Mouse (Mus musculus): ENCODE results near the gene Ufm1. TPM values are rescaled to one million over a fixed set of nuclear protein-coding genes. Genes with fewer than 3 reads are reported as not detected.

Gene Ufm1
- 91.3 and 99.3 TPM in 2 replicates for polyA plus RNA-seq (2016; fragmentation: Nextera tagmentation; extraction: Ambion mirVana)

GRCm38 (mm10) chr3:53863383-53864220, at the start of gene Ufm1:
TSS of gene Ufm1 (minus strand) at chr3:53863830.
- peak within 1 kb of the TSS; percentile 94 for H3K4me3 ChIP-seq
- H3K36me3 ChIP-seq, result peaks cover 34% of the 10 kb centered on the region
- peak; percentile 92 for DNase-seq (ENCODE audit: low spot score)
- under 1% methylated on average over 58 of the region's 58 CpGs for WGBS
- H3K27me3 ChIP-seq (ENCODE audit: insufficient read depth, poor library complexity, severe bottlenecking), result no peaks in the 10 kb centered on the region
- peak within 1 kb of the TSS; percentile 96 for H3K27ac ChIP-seq
- peaks cover 12% of the 10 kb centered on the region for H3K4me1 ChIP-seq (replicated peaks)
- H3K9me3 ChIP-seq, result no peaks in the 10 kb centered on the region

GRCm38 (mm10) chr3:53890619-53891540, 27.2 kb upstream of the Ufm1 start:
- Histone ChIP-seq H3K4me1 (replicated peaks) (no peaks in the 10 kb centered on the region), H3K27me3 (ENCODE audit: insufficient read depth, poor library complexity, severe bottlenecking) (no peaks in the 10 kb centered on the region), H3K9me3 (peaks cover 10% of the 10 kb centered on the region; the same call in 1 of the 2 replicates), H3K36me3 (no peaks in the 10 kb centered on the region), H3K4me3 (no peak overlapping the region), H3K27ac (no peak overlapping the region)
- 92% methylated on average over 12 of the region's 12 CpGs for WGBS
- DNase-seq (ENCODE audit: low spot score), result no peak

GRCm38 (mm10) chr3:53871596-53871995, 8.0 kb upstream of the Ufm1 start:
- H3K4me1 ChIP-seq (replicated peaks), result peaks cover 10% of the 10 kb centered on the region
- H3K9me3 ChIP-seq, result no peaks in the 10 kb centered on the region
- H3K36me3 ChIP-seq, result no peaks in the 10 kb centered on the region
- no peak overlapping the region for H3K4me3 ChIP-seq
- DNase-seq (ENCODE audit: low spot score), result no peak
- no peaks in the 10 kb centered on the region for H3K27me3 ChIP-seq (ENCODE audit: insufficient read depth, poor library complexity, severe bottlenecking)
- no peak overlapping the region for H3K27ac ChIP-seq
- WGBS, result 95% methylated on average over 1 of the region's 1 CpGs

GRCm38 (mm10) chr3:53870482-53870881, 6.9 kb upstream of the Ufm1 start:
- Histone ChIP-seq H3K27me3 (ENCODE audit: insufficient read depth, poor library complexity, severe bottlenecking) (no peaks in the 10 kb centered on the region), H3K36me3 (no peaks in the 10 kb centered on the region), H3K9me3 (no peaks in the 10 kb centered on the region), H3K4me3 (no peak overlapping the region), H3K27ac (no peak overlapping the region), H3K4me1 (replicated peaks) (peaks cover 10% of the 10 kb centered on the region)
- 82% methylated on average over 6 of the region's 6 CpGs for WGBS
- DNase-seq (ENCODE audit: low spot score), result no peak

GRCm38 (mm10) chr3:53869263-53869662, 5.6 kb upstream of the Ufm1 start:
- H3K36me3 ChIP-seq, result no peaks in the 10 kb centered on the region
- peak overlapping the region; percentile 67 for H3K27ac ChIP-seq
- H3K9me3 ChIP-seq, result no peaks in the 10 kb centered on the region
- H3K4me1 ChIP-seq (replicated peaks), result peaks cover 10% of the 10 kb centered on the region
- no peak for DNase-seq (ENCODE audit: low spot score)
- 4% methylated on average over 1 of the region's 1 CpGs for WGBS
- H3K4me3 ChIP-seq, result no peak overlapping the region
- H3K27me3 ChIP-seq (ENCODE audit: insufficient read depth, poor library complexity, severe bottlenecking), result no peaks in the 10 kb centered on the region

GRCm38 (mm10) chr3:53868212-53868611, 4.6 kb upstream of the Ufm1 start:
- H3K4me3 ChIP-seq, result no peak overlapping the region
- no peak overlapping the region for H3K27ac ChIP-seq
- no peaks in the 10 kb centered on the region for H3K36me3 ChIP-seq
- H3K9me3 ChIP-seq, result no peaks in the 10 kb centered on the region
- DNase-seq (ENCODE audit: low spot score), result no peak
- 83% methylated on average over 4 of the region's 4 CpGs for WGBS
- H3K4me1 ChIP-seq (replicated peaks), result peaks cover 10% of the 10 kb centered on the region
- no peaks in the 10 kb centered on the region for H3K27me3 ChIP-seq (ENCODE audit: insufficient read depth, poor library complexity, severe bottlenecking)

GRCm38 (mm10) chr3:53854831-53855230, 8.8 kb downstream of the Ufm1 start:
- WGBS, result 94% methylated on average over 3 of the region's 3 CpGs
- peaks cover 47% of the 10 kb centered on the region for H3K36me3 ChIP-seq
- no peak overlapping the region for H3K27ac ChIP-seq
- H3K4me3 ChIP-seq, result no peak overlapping the region
- H3K27me3 ChIP-seq (ENCODE audit: insufficient read depth, poor library complexity, severe bottlenecking), result no peaks in the 10 kb centered on the region
- H3K9me3 ChIP-seq, result no peaks in the 10 kb centered on the region
- DNase-seq (ENCODE audit: low spot score), result no peak
- no peaks in the 10 kb centered on the region for H3K4me1 ChIP-seq (replicated peaks)

GRCm38 (mm10) chr3:53854261-53854660, 9.4 kb downstream of the Ufm1 start:
- WGBS, result 86% methylated on average over 4 of the region's 4 CpGs
- H3K4me1 ChIP-seq (replicated peaks), result no peaks in the 10 kb centered on the region
- no peaks in the 10 kb centered on the region for H3K27me3 ChIP-seq (ENCODE audit: insufficient read depth, poor library complexity, severe bottlenecking)
- no peaks in the 10 kb centered on the region for H3K9me3 ChIP-seq
- H3K27ac ChIP-seq, result no peak overlapping the region
- no peak overlapping the region for H3K4me3 ChIP-seq
- DNase-seq (ENCODE audit: low spot score), result no peak
- peaks cover 41% of the 10 kb centered on the region for H3K36me3 ChIP-seq

- DNase-seq (ENCODE audit: low spot score), result no peak
- H3K4me3 ChIP-seq, result no peak overlapping the region
- no peaks in the 10 kb centered on the region for H3K4me1 ChIP-seq (replicated peaks)
- no peaks in the 10 kb centered on the region for H3K27me3 ChIP-seq (ENCODE audit: insufficient read depth, poor library complexity, severe bottlenecking)
- no peaks in the 10 kb centered on the region for H3K9me3 ChIP-seq
- no peak overlapping the region for H3K27ac ChIP-seq
- 81% methylated on average over 11 of the region's 11 CpGs for WGBS
- no peaks in the 10 kb centered on the region for H3K36me3 ChIP-seq
Observed at GRCm38 (mm10) chr3:53848262-53848661, 15.4 kb downstream of the Ufm1 start.

GRCm38 (mm10) chr3:53847726-53848125, 15.9 kb downstream of the Ufm1 start:
- Histone ChIP-seq H3K9me3 (no peaks in the 10 kb centered on the region), H3K27me3 (ENCODE audit: insufficient read depth, poor library complexity, severe bottlenecking) (no peaks in the 10 kb centered on the region), H3K36me3 (no peaks in the 10 kb centered on the region), H3K4me1 (replicated peaks) (no peaks in the 10 kb centered on the region), H3K4me3 (no peak overlapping the region), H3K27ac (no peak overlapping the region)
- no peak for DNase-seq (ENCODE audit: low spot score)
- WGBS, result 72% methylated on average over 4 of the region's 4 CpGs

GRCm38 (mm10) chr3:53846206-53846928, 17.3 kb downstream of the Ufm1 start:
- Histone ChIP-seq H3K36me3 (no peaks in the 10 kb centered on the region), H3K27me3 (ENCODE audit: insufficient read depth, poor library complexity, severe bottlenecking) (no peaks in the 10 kb centered on the region), H3K4me3 (no peak overlapping the region), H3K27ac (no peak overlapping the region), H3K9me3 (no peaks in the 10 kb centered on the region), H3K4me1 (replicated peaks) (no peaks in the 10 kb centered on the region)
- no peak for DNase-seq (ENCODE audit: low spot score)
- WGBS, result 73% methylated on average over 7 of the region's 7 CpGs

- Histone ChIP-seq H3K27ac (no peak within 1 kb of the TSS), H3K9me3 (no peaks in the 10 kb centered on the region), H3K4me1 (replicated peaks) (no peaks in the 10 kb centered on the region), H3K36me3 (no peaks in the 10 kb centered on the region), H3K4me3 (no peak within 1 kb of the TSS), H3K27me3 (ENCODE audit: insufficient read depth, poor library complexity, severe bottlenecking) (no peaks in the 10 kb centered on the region)
- DNase-seq (ENCODE audit: low spot score), result no peak
- WGBS, result 83% methylated on average over 2 of the region's 2 CpGs
Observed at GRCm38 (mm10) chr3:53844786-53845185, 18.8 kb downstream of the Ufm1 start, which contains the start of gene Gm10985. TSS of gene Gm10985 (plus strand) at chr3:53845086.
